Mouse (Mus musculus) lung, embryonic 14.5 days (tissue): Measurements from ENCODE around the gene Rhob. TPM values are rescaled to one million over a fixed set of nuclear protein-coding genes. Genes with fewer than 3 reads are reported as not detected.

Source experiments
- ATAC-seq: fragments of 200-750 bp; cut with Nextera tagmentation; 2 replicates; pipeline ENCODE4 v1.8.0; 2017; ENCODE audit warnings: mild to moderate bottlenecking, moderate TSS enrichment, moderate library complexity; ENCODE audit not compliant: insufficient read depth
- DNase-seq: peaks from one replicate; pipeline ENCODE4 v3.0.0-alpha.2; 2015
- H3K27ac ChIP-seq: fragments of 300-500 bp; sonication (generic); 2 replicates; pipeline ENCODE4 v1.5.1; 2014; ENCODE audit warnings: low read depth, mild to moderate bottlenecking, moderate library complexity
- H3K27me3 ChIP-seq: fragments of 300-500 bp; sonication (generic); 2 replicates; pipeline ENCODE4 v1.6.1; 2014; ENCODE audit warnings: low read length, control low read depth; ENCODE audit not compliant: insufficient read depth
- H3K36me3 ChIP-seq: fragments of 300-500 bp; sonication (generic); 2 replicates; pipeline ENCODE4 v1.6.1; 2014; ENCODE audit warnings: control low read depth; ENCODE audit not compliant: insufficient read depth
- H3K4me1 ChIP-seq: fragments of 300-500 bp; sonication (generic); 2 replicates; pipeline ENCODE4 v1.6.1; 2014; ENCODE audit warnings: antibody characterized with exemption, control low read depth; ENCODE audit not compliant: insufficient read depth
- H3K4me2 ChIP-seq: fragments of 300-500 bp; sonication (generic); 2 replicates; pipeline ENCODE4 v1.6.1; 2014; ENCODE audit warnings: mild to moderate bottlenecking
- H3K4me3 ChIP-seq: fragments of 300-500 bp; sonication (generic); 2 replicates; pipeline ENCODE4 v1.5.1; 2014; ENCODE audit warnings: low read depth, low read length
- H3K9ac ChIP-seq: fragments of 300-500 bp; sonication (generic); 2 replicates; pipeline ENCODE4 v1.6.1; 2014
- H3K9me3 ChIP-seq: fragments of 300-500 bp; sonication (generic); 2 replicates; pipeline ENCODE4 v1.6.1; 2016; ENCODE audit warnings: low read depth, low read length, control low read depth
- CTCF ChIP-seq: IDR thresholded peaks from 2 replicates; pipeline ENCODE4 v1.5.1; 2016; ENCODE audit warnings: antibody characterized with exemption, low read depth
- WGBS: fragments of 180-500 bp; shearing (Covaris S2); extraction: QIAGEN DNeasy Blood & Tissue Kit; methylation state at CpG from one replicate; pipeline ENCODE4 v1.1.7; 2014; 5-methylcytosine and 5-hydroxymethylcytosine counted together
- polyA plus RNA-seq: library from polyadenylated mRNA; unstranded; fragments of >200 nt; fragmentation: Nextera tagmentation; extraction: Ambion mirVana; gene quantifications from 2 replicates; pipeline ENCODE4 v1.2.1, GENCODE M21; 2014

Gene Rhob
- polyA plus RNA-seq, 1 experiment from 2014 or later = 66.5 TPM

DNA sequence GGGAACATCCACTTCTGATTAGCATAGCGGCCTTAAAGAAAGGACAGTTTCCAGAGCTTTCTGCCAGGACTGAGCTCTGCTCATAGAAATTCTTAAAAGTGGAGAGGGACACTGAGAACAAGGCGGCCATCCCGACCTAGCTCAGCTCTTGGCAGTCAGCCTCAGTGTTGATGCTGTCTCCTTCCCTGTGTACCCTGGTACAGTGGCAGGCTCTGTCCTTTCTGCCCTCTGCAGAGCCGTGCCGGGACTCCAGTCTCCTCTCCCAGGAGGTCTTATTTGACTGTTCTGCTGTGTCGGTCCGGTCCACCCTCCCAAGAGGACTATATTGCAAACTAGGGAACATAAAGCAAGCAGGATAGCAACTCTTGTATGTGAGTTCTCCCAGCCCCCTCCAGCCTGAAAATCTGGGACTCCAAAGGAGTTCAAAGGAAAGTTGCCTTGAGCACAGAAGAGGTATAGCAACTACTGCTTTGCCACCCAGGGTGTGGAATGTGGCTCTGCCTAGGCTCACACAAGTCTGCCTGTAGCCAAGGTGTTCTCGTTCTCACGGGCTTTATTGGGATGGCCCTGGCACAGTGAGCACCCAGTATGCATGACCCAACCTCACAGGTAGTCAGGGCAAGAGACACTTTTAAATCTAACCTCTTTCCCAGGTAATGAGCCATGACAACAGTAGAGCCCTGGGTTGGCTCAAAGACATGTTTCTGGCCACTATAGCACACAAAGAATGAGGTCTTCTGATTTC, 36.6 kb upstream of the Rhob start:
- no peak overlapping the region for H3K4me3 ChIP-seq

GRCm38 (mm10) chr12:8535596-8535995, 35.8 kb upstream of the Rhob start:
- Histone ChIP-seq H3K4me2 (no peak overlapping the region), H3K27me3 (no peaks in the 10 kb centered on the region), H3K4me3 (no peak overlapping the region), H3K4me1 (no peaks in the 10 kb centered on the region), H3K9me3 (no peaks in the 10 kb centered on the region), H3K27ac (no peak overlapping the region), H3K36me3 (no peaks in the 10 kb centered on the region), H3K9ac (no peak overlapping the region)
- WGBS = 81% methylated on average over 7 of the region's 7 CpGs
- DNase-seq (no peak), ATAC-seq (no peak)
- no peak for TF ChIP-seq CTCF

More for the DNA sequence above, 36.6 kb upstream of the Rhob start:
- Histone ChIP-seq H3K4me1 (no peaks in the 10 kb centered on the region), H3K27ac (no peak overlapping the region), H3K27me3 (no peaks in the 10 kb centered on the region), H3K9me3 (no peaks in the 10 kb centered on the region), H3K36me3 (no peaks in the 10 kb centered on the region), H3K4me2 (no peak overlapping the region), H3K9ac (no peak overlapping the region)
- 64% methylated on average over 9 of the region's 9 CpGs for WGBS
- ATAC-seq (no peak), DNase-seq (no peak)
- no peak for TF ChIP-seq CTCF

DNA sequence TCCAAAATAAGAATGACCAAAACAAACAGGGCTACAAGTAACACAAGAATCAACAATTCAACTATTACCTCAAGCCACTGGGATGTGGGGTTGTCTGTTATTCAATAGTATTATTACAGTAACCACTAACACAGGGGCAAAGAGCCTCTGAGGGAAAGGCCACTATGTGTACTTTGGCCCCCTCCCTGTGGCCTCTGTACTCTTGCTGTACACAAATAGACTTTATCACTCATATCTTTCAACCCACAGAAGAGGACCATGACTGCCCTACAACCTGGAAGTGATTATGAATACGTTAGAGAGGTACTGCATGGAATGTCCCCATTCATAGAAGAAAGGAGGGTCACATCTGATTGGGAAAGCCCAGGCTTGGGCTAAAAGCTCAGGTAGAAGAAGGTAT, 35.1 kb upstream of the Rhob start:
- H3K27me3 ChIP-seq = no peaks in the 10 kb centered on the region
- no peak overlapping the region for H3K4me2 ChIP-seq
- no peaks in the 10 kb centered on the region for H3K4me1 ChIP-seq
- H3K9me3 ChIP-seq = no peaks in the 10 kb centered on the region
- DNase-seq = no peak
- H3K9ac ChIP-seq = no peak overlapping the region
- no peaks in the 10 kb centered on the region for H3K36me3 ChIP-seq
- WGBS = 69% methylated on average over 1 of the region's 1 CpGs
- no peak overlapping the region for H3K4me3 ChIP-seq
- no peak for TF ChIP-seq CTCF
- H3K27ac ChIP-seq = no peak overlapping the region
- no peak for ATAC-seq

DNA sequence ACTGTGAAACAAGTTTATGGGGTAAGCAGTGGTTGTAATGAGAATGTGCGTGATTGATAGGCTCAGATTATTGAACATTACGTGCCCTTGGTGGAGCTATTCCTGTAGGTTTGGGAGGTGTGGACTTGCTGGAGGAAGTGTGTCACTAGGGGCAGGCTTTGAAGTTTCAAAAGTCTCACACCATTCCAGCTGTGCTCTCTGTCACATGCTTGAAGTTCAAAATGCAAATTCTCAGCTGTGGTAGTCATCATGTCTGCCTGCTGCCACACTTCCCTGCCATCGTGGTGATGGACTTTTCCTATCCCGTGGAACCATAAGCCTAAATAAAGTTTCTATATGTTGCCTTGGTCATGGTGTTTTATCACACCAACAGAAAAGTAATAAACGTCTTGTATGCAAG, 28.0 kb upstream of the Rhob start:
- H3K4me1 ChIP-seq = no peaks in the 10 kb centered on the region
- H3K27ac ChIP-seq = no peak overlapping the region
- H3K27me3 ChIP-seq = no peaks in the 10 kb centered on the region
- 67% methylated on average over 5 of the region's 5 CpGs for WGBS
- H3K9me3 ChIP-seq = no peaks in the 10 kb centered on the region
- DNase-seq (no peak), ATAC-seq (no peak)
- no peak overlapping the region for H3K4me2 ChIP-seq
- no peak overlapping the region for H3K9ac ChIP-seq
- H3K4me3 ChIP-seq = no peak overlapping the region
- TF ChIP-seq CTCF = no peak
- H3K36me3 ChIP-seq = no peaks in the 10 kb centered on the region

DNA sequence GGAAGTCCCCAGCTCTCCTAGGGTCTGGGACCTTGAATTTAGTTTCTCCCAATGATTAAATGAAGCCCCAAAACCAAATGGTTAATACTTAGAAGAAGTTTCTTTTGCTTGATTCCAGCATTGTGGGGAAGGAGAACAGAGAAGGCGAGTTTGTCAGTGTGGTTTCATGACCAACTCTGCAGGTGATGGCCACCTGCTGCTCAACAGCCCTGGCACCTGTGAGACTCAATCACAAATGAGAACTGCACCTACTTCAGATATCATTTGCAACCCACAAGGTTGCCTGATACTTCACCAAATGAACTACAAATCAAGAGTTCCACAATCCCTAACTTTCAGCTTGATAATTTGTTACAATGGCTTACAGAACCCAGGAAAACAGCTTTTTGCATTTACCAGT, 27.4 kb upstream of the Rhob start:
- no peak overlapping the region for H3K4me3 ChIP-seq
- ATAC-seq (no peak), DNase-seq (no peak)
- H3K27ac ChIP-seq = no peak overlapping the region
- no peaks in the 10 kb centered on the region for H3K27me3 ChIP-seq
- 63% methylated on average over 1 of the region's 1 CpGs for WGBS
- no peak overlapping the region for H3K9ac ChIP-seq
- no peak for TF ChIP-seq CTCF
- H3K4me1 ChIP-seq = no peaks in the 10 kb centered on the region
- no peaks in the 10 kb centered on the region for H3K36me3 ChIP-seq
- H3K9me3 ChIP-seq = no peaks in the 10 kb centered on the region
- no peak overlapping the region for H3K4me2 ChIP-seq

GRCm38 (mm10) chr12:8524062-8524461, 24.3 kb upstream of the Rhob start:
- no peak for DNase-seq
- 55% methylated on average over 5 of the region's 5 CpGs for WGBS
- no peak for TF ChIP-seq CTCF
- Histone ChIP-seq H3K4me1 (peaks cover 3% of the 10 kb centered on the region; the same call in 1 of the 2 replicates), H3K27me3 (no peaks in the 10 kb centered on the region), H3K9me3 (no peaks in the 10 kb centered on the region), H3K9ac (no peak overlapping the region), H3K36me3 (no peaks in the 10 kb centered on the region), H3K4me2 (no peak overlapping the region), H3K4me3 (no peak overlapping the region), H3K27ac (no peak overlapping the region)
- no peak for ATAC-seq

DNA sequence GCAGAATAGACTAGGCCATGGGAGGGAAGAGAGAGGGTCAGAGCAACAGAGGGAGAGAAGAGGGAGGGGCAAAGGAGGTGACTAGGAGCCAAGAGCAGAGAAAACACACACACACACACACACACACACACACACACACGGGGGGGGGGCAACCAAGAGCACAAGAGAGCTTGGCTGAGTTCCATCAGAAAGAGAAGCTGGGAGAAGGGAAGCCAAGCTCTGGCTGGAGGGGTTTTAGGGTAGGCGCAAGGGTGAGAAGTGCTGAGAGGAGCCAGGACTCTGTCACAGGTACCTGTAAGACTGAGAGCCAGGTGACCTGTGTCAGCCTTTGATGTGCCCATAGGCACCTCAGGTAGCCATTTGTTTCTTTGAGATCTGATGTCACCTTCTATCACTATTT, 22.9 kb upstream of the Rhob start:
- no peaks in the 10 kb centered on the region for H3K36me3 ChIP-seq
- peaks cover 3% of the 10 kb centered on the region; the same call in 1 of the 2 replicates for H3K4me1 ChIP-seq
- H3K9me3 ChIP-seq = no peaks in the 10 kb centered on the region
- no peak for TF ChIP-seq CTCF
- no peak overlapping the region for H3K4me2 ChIP-seq
- no peak overlapping the region for H3K9ac ChIP-seq
- no peak overlapping the region for H3K27ac ChIP-seq
- no peak overlapping the region for H3K4me3 ChIP-seq
- ATAC-seq (peak; percentile 36; the same call in 1 of the 2 replicates), DNase-seq (peak; percentile 55)
- H3K27me3 ChIP-seq = no peaks in the 10 kb centered on the region
- WGBS = 48% methylated on average over 2 of the region's 2 CpGs
